8 mouse cellular contexts compared by ENCODE assay signal in the genomic region with DNA sequence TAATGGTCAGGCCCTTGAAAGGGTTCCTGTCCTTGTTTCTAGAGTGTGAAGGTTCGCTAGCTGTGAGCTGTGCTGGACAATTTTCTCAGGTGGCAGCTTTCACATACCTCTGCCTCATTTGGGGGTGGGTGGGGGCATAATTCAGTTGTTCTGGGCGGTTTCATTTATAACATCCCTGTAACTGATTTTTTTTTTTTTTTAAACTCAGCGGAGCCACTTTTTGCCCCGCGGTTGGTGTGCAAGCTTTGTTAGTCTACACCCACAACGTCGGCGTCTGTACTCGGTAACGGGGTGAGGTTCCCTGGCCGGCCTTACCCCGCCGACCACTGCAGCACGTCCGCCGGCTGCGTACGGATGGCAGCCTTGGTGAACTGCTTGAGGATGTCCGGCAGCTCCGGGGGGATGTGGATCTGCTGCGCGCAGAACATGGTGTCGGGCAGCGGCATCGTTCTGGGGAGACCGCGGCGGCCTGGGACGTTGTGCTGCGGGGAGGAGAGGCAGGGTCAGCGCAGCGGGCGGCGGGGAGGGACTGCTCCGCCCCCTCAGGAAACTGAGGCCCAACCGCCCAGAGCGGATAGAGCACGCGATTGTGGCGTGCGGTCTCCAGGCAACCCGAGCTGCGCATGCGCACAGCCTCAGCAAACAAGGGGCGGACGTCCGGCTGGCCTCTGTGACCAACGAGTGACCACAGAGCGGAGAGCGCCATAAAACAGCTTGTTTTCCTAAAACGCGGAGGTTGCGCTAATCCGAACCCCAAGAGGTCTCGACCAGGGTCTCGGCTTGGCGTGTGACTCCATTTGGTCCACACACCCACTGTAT. TPM values are rescaled to one million over a fixed set of nuclear protein-coding genes. Genes with fewer than 3 reads are reported as not detected.
DNase-seq lines count a peak whose midpoint lies in the region; ATAC-seq and TF ChIP-seq lines count a peak whose summit lies in the region.

Gene Ropn1l, minus strand, starts transcription at position 640 of the 819 bp plus-strand sequence.

- peak within 1 kb of the TSS; percentile 69 for H3K4me3 ChIP-seq in cortical plate, adult 2 months (ENCODE audit: insufficient read depth, low read length)

- H3K27ac ChIP-seq in cortical plate, adult 2 months (ENCODE audit: insufficient read depth, low read length), result 0 out of 2 replicates have a peak within 1 kb of the TSS, but pooled peaks have one; percentile 1

- TF ChIP-seq POLR2A in cortical plate, adult 2 months (IDR thresholded peaks at IDR 0.05; ENCODE audit: extremely low read depth, insufficient read depth, low read length), result peak; percentile 73; the same call in 1 of the 2 replicates

- no peaks in the 10 kb centered on the region for H3K4me1 ChIP-seq in cortical plate, adult 2 months (ENCODE audit: control insufficient read depth, insufficient read depth, low read length)

- TF ChIP-seq CTCF in cortical plate, adult 2 months (IDR thresholded peaks at IDR 0.05; ENCODE audit: extremely low read depth, insufficient read depth, low read length), result no peak

- ATAC-seq in activated CD4-positive, CD25-positive, alpha-beta regulatory T cell, adult 4 months, result peak; percentile 82
- peak; percentile 57 for ATAC-seq in inflammation-experienced regulatory T-cells, adult 6 months
- ATAC-seq in megakaryocyte-erythroid progenitor cell, adult 5-6 weeks (replicated peaks; ENCODE audit: low FRiP score, low TSS enrichment, poor library complexity, severe bottlenecking), result peak; percentile 84

- intact Hi-C loops in left cerebral cortex, postnatal 10 days (cut with DNase I), result no loop called here

- DNase-seq in gastrocnemius, postnatal 10 days, result peak; percentile 91
- DNase-seq in left cerebral cortex, postnatal 10 days (ENCODE audit: extremely low spot score in 1 of 2, low spot score in 2 of 2), result peak; percentile 89 to 96
- peak; percentile 91 for DNase-seq in right cerebral cortex, postnatal 25 days
- DNase-seq in urinary bladder, postnatal 4 days (ENCODE audit: low spot score in 2 of 2), result peak; percentile 89 to 90

RNA-seq across cellular contexts. Expression of gene Ropn1l, which starts in this region (rescaled TPM):
- 1 to 10 TPM in 1 of 2 experiments, under 1 TPM in 1; 0.94 to 1.3 TPM for polyA plus RNA-seq in activated CD4-positive, CD25-positive, alpha-beta regulatory T cell, adult 4 months (2017; shearing (Covaris generic))
- 0.85 and 1.2 TPM in 2 replicates for polyA plus RNA-seq in cortical plate, adult 2 months (2012; rRNA removed)
- total RNA-seq in gastrocnemius, postnatal 10 days (2021), result under 1 TPM in 1 of 2 experiments, not detected in 1; 0.38 TPM
- polyA plus RNA-seq in inflammation-experienced regulatory T-cells, adult 6 months (2017; shearing (Covaris generic)), result 1 to 10 TPM in 1 of 3 experiments, not detected in 2; 1.0 TPM
- 1 to 10 TPM; 1.0 to 1.8 TPM for total RNA-seq in left cerebral cortex, postnatal 10 days (2021)
- total RNA-seq in megakaryocyte-erythroid progenitor cell, adult 5-6 weeks (2014; fragmentation: Nextera tagmentation), result not detected in 2 replicates
- total RNA-seq in megakaryocyte-erythroid progenitor cell, adult 5-6 weeks (2017), result not detected in 2 replicates

Comparison
In these comparisons a context has a peak if more than half of its experiments do, and no peak if none do; other contexts are left out.
1. Peak in every context shown above with its lines: DNase-seq, ATAC-seq, H3K4me3 ChIP-seq and H3K27ac ChIP-seq.
2. Peak in DNase-seq in gastrocnemius, postnatal 10 days; RNA of the gene not detected or under 1 TPM.
3. Peak in ATAC-seq in megakaryocyte-erythroid progenitor cell, adult 5-6 weeks; RNA of the gene not detected or under 1 TPM.